Mouse (Mus musculus) erythroblast, embryonic 14.5 days (primary cell): Measurements from ENCODE around the gene Lrba.

Experiments used
- GATA1 ChIP-seq: IDR thresholded peaks from 2 replicates; pipeline ENCODE4 v1.6.1; 2012; ENCODE audit warnings: low read length, inconsistent platforms, mixed read lengths
- TAL1 ChIP-seq: IDR thresholded peaks from 3 replicates; pipeline ENCODE4 v1.6.1; 2012; ENCODE audit warnings: low read length, inconsistent platforms, mixed read lengths

DNA sequence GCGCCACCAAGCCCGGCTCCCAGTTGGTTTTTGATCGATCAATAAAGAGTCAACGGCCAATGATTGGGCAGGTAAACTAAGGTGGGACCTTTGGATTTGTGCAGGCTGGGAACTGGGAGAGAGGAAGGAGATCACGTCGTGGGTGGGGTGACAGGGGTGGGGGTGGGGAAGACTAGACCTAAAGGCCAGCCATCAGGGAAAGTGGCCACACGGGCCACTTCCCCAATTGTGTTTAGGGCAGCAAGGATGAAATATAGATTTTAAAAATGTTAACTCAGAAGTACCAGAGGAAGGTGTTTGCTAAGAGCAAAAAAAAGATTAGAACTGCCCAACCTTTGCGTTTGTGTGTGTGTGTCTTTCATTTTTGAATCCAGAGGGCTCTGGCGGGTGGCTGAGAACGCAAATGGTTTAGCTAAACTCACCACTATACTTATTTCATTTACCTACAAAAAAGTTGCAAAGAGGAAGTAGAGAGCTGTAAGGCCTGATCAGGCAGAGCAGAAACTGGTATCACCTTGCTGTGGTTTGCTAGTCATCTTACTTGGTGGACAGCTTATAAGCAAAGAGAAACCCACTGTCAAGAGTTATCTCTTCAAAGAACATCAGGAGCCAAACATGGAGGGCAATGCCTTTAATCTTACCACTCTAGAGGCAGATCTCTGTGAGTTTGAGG is 14.1 kb upstream of the Lrba start:
- TF ChIP-seq TAL1 (no peak), GATA1 (no peak)
